Mouse (Mus musculus): ENCODE measurements around the gene Morn1. TPM values are rescaled to one million over a fixed set of nuclear protein-coding genes. Genes with fewer than 3 reads are reported as not detected.

The Morn1 gene
- total and polyA plus RNA-seq, 3 experiments = 3.8 to 8.7 (median 4.0) TPM

DNA sequence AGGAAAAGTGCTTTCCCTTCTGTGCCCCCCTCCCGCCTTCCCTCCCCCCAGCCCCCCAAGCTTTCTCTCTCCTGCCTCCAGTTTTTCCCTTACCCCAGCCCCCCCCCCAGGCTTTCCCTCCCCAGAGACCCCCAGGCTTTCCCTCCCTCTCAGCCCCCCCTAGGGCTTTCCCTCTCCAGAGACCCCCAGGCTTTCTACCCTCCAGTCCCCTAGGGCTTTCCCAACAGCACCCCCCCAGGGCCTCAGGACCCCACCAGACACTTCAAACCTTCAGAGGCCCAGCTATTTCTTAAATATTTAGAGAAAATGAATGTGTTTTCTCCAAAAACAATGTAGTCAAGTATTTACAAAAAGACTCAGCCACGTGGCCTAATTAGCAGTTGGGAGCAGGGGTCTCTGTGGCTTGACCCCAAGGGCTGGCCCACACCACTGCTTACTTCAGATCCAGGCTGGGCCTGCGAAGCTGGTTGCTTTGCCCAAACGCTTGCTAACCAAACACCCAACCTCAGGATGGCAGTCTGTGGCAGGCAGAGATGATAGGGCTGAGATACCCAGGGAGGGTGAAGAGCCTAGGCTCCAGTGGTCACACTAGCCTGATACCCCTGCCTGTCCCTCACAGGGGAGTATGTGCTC lies 58.3 kb downstream of the Morn1 start:
- in situ Hi-C loops (cut with MboI; ENCODE audit: low pct_ligation_motif_present, low pct_unique_long_range_greater_than_20kb, low sequenced_read_pairs) (no loop called here), dilution Hi-C loops (cut with MboI; ENCODE audit: extremely low pct_ligation_motif_present, extremely low pct_unique_long_range_greater_than_20kb, low sequenced_read_pairs) (no loop called here)
- H3K79me2 ChIP-seq (replicated peaks; ENCODE audit: control insufficient read depth, extremely low read depth, insufficient read depth, poor library complexity, severe bottlenecking) = no peaks in the 10 kb centered on the region
- TF ChIP-seq POLR2A (IDR thresholded peaks at IDR 0.05; ENCODE audit: low read depth, low read length) = no peak
- no peak for TF ChIP-seq BHLHE40 (IDR thresholded peaks at IDR 0.05; ENCODE audit: low read depth, low read length)
- no peak for TF ChIP-seq E2F4 (IDR thresholded peaks at IDR 0.05; ENCODE audit: insufficient replicate concordance, low read depth, low read length)
- TF ChIP-seq CTCF (conservative IDR thresholded peaks at IDR 0.05 in 1 of 2, IDR thresholded peaks at IDR 0.05 in 1 of 2; ENCODE audit: low read depth in 2 of 2, low read length in 2 of 2) = peak in 1 of 2 experiments; percentile 37; a peak in 2 of 4 replicates
- no peak for TF ChIP-seq IRF4 (IDR thresholded peaks at IDR 0.05; ENCODE audit: low read depth, low read length)
- no peak for TF ChIP-seq EP300 (IDR thresholded peaks at IDR 0.05; ENCODE audit: low read length)
- TF ChIP-seq ETS1 (conservative IDR thresholded peaks at IDR 0.05; ENCODE audit: low read depth, low read length) = no peak
- no peak for TF ChIP-seq JUN (IDR thresholded peaks at IDR 0.05; ENCODE audit: insufficient read depth, low read depth, low read length)
- TF ChIP-seq SMC3 (IDR thresholded peaks at IDR 0.05; ENCODE audit: low read depth, low read length) = peak; percentile 29; the same call in 1 of the 2 replicates
- TF ChIP-seq GABPA (IDR thresholded peaks at IDR 0.05; ENCODE audit: insufficient replicate concordance, low read depth, low read length) = no peak
- no peak for TF ChIP-seq UBTF (IDR thresholded peaks at IDR 0.05; ENCODE audit: low read depth, low read length)
- TF ChIP-seq ZMIZ1 (IDR thresholded peaks at IDR 0.05; ENCODE audit: low read depth, low read length) = no peak
- no peak for TF ChIP-seq SIN3A (IDR thresholded peaks at IDR 0.05; ENCODE audit: low read length)
- no peak for TF ChIP-seq MEF2A (IDR thresholded peaks at IDR 0.05; ENCODE audit: borderline replicate concordance, low read depth, low read length)
- TF ChIP-seq TCF12 (IDR thresholded peaks at IDR 0.05; ENCODE audit: low read depth, low read length) = no peak
- no peak for TF ChIP-seq TBP (conservative IDR thresholded peaks at IDR 0.05; ENCODE audit: low read depth, low read length)
- no peak for TF ChIP-seq NRF1 (IDR thresholded peaks at IDR 0.05; ENCODE audit: low read depth, low read length)
- peak; percentile 33 for TF ChIP-seq RAD21 (IDR thresholded peaks at IDR 0.05; ENCODE audit: low read depth, low read length)
- no peak for TF ChIP-seq JUND (conservative IDR thresholded peaks at IDR 0.05; ENCODE audit: low read depth, low read length)
- TF ChIP-seq POLR2AphosphoS2 (IDR thresholded peaks at IDR 0.05; ENCODE audit: low read depth, low read length) = no peak
- TF ChIP-seq CHD2 (IDR thresholded peaks at IDR 0.05; ENCODE audit: low read length) = no peak
- TF ChIP-seq ZKSCAN1 (IDR thresholded peaks at IDR 0.05; ENCODE audit: borderline replicate concordance, low read depth, low read length) = no peak
- TF ChIP-seq ZNF384 (IDR thresholded peaks at IDR 0.05; ENCODE audit: low read depth, low read length) = no peak
- DNase-seq (ENCODE audit: extremely low read depth) = no peak
- no peak overlapping the region for H3K4me2 ChIP-seq (ENCODE audit: insufficient read depth, low read depth, poor library complexity, severe bottlenecking)
- peaks cover 6 to 19% of the 10 kb centered on the region in 2 experiments for H3K4me1 ChIP-seq (ENCODE audit: control insufficient read depth in 1 of 2, insufficient read depth in 2 of 2)
- no peak overlapping the region for H3K9ac ChIP-seq (ENCODE audit: insufficient read depth, low read depth)
- H3K36me3 ChIP-seq (replicated peaks in 1 of 2; ENCODE audit: control insufficient read depth in 1 of 2, insufficient read depth in 1 of 2, low read length in 1 of 2) = no peaks in the 10 kb centered on the region
- H3K4me3 ChIP-seq (replicated peaks in 1 of 3; ENCODE audit: low read depth in 2 of 3, low read length in 2 of 3, poor library complexity in 1 of 3) = no peak overlapping the region
- H3K9me3 ChIP-seq (replicated peaks; ENCODE audit: low read length) = no peaks in the 10 kb centered on the region
- H3K27ac ChIP-seq (ENCODE audit: insufficient read depth, low read depth) = no peak overlapping the region
- no peaks in the 10 kb centered on the region for H3K27me3 ChIP-seq (replicated peaks)

Data from CH12.LX (cell line).